9 mouse cellular contexts compared by ENCODE assay signal in genomic region chr19:40722137-40723038, GRCm38 (mm10). TPM values are rescaled to one million over a fixed set of nuclear protein-coding genes. Genes with fewer than 3 reads are reported as not detected.
DNase-seq lines count a peak whose midpoint lies in the region; ATAC-seq and TF ChIP-seq lines count a peak whose summit lies in the region.
"Had no signal": no experiment of that assay in that cellular context is flagged by ENCODE, and none has a peak within 500 bp of the region (broad histone marks: within the 10 kb centered on the region; RNA-seq: fewer than 3 reads in every experiment).

No protein-coding gene starts in this region.

- no peaks in the 10 kb centered on the region for H3K4me1 ChIP-seq in forebrain, postnatal 0 days (ENCODE audit: insufficient read depth)
- H3K4me1 ChIP-seq in intestine, postnatal 0 days (replicated peaks; ENCODE audit: control insufficient read depth, insufficient read depth, low read length): no peaks in the 10 kb centered on the region
- no peaks in the 10 kb centered on the region for H3K4me1 ChIP-seq in limb, embryonic 14.5 days (ENCODE audit: control insufficient read depth, insufficient read depth, low read length)
- no peaks in the 10 kb centered on the region for H3K4me1 ChIP-seq in neural tube, embryonic 11.5 days (ENCODE audit: control insufficient read depth, insufficient read depth, low read length)

- DNase-seq in B cell, adult 2 months: peak; percentile 75
- peak; percentile 33 for DNase-seq in MEL-GATA-1-ER (ENCODE audit: extremely low read depth, low read depth)
- peak; percentile 33 for DNase-seq in cerebellum, adult 8-10 months
- peak; percentile 87 for DNase-seq in forebrain, postnatal 0 days
- peak; percentile 83 for DNase-seq in limb, embryonic 14.5 days (ENCODE audit: low spot score)
- peak; percentile 57 for DNase-seq in neural tube, embryonic 11.5 days (ENCODE audit: low spot score)
- DNase-seq in urinary bladder, adult 18-20 months (ENCODE audit: low spot score in 2 of 2): no peak

- H3K4me2 ChIP-seq in forebrain, postnatal 0 days (ENCODE audit: low read depth): no peak overlapping the region
- H3K4me2 ChIP-seq in intestine, postnatal 0 days (replicated peaks; ENCODE audit: low read depth): no peak overlapping the region
- no peak overlapping the region for H3K4me2 ChIP-seq in limb, embryonic 14.5 days (replicated peaks; ENCODE audit: low read depth, low read length, severe bottlenecking)
- no peak overlapping the region for H3K4me2 ChIP-seq in neural tube, embryonic 11.5 days (ENCODE audit: low read depth)

- WGBS in forebrain, postnatal 0 days: 46% methylated on average over 11 of the region's 11 CpGs
- WGBS in intestine, postnatal 0 days: 51% methylated on average over 11 of the region's 11 CpGs
- WGBS in limb, embryonic 14.5 days: 48% methylated on average over 11 of the region's 11 CpGs
- WGBS in neural tube, embryonic 11.5 days: 61% methylated on average over 11 of the region's 11 CpGs

- H3K4me3 ChIP-seq in forebrain, postnatal 0 days (ENCODE audit: low read depth, low read length): no peak overlapping the region
- H3K4me3 ChIP-seq in intestine, postnatal 0 days (ENCODE audit: low read depth, low read length): no peak overlapping the region
- H3K4me3 ChIP-seq in limb, embryonic 14.5 days (replicated peaks; ENCODE audit: low read length): no peak overlapping the region
- H3K4me3 ChIP-seq in neural tube, embryonic 11.5 days (ENCODE audit: low read depth, low read length): no peak overlapping the region

- no peaks in the 10 kb centered on the region for H3K27me3 ChIP-seq in forebrain, postnatal 0 days (ENCODE audit: insufficient read depth, low read length)
- H3K27me3 ChIP-seq in intestine, postnatal 0 days (replicated peaks; ENCODE audit: control insufficient read depth, insufficient read depth, low read length): no peaks in the 10 kb centered on the region
- no peaks in the 10 kb centered on the region for H3K27me3 ChIP-seq in limb, embryonic 14.5 days (ENCODE audit: control insufficient read depth, insufficient read depth, low read length)
- H3K27me3 ChIP-seq in neural tube, embryonic 11.5 days (ENCODE audit: control insufficient read depth, insufficient read depth, low read length): no peaks in the 10 kb centered on the region

- no peak for TF ChIP-seq POLR2A in limb, embryonic 14.5 days (IDR thresholded peaks at IDR 0.05; ENCODE audit: borderline replicate concordance, extremely low read depth, insufficient read depth, insufficient read length)

- TF ChIP-seq CTCF in forebrain, postnatal 0 days (IDR thresholded peaks at IDR 0.05; ENCODE audit: low read depth): peak; percentile 86
- peak; percentile 86 for TF ChIP-seq CTCF in intestine, postnatal 0 days (IDR thresholded peaks at IDR 0.05; ENCODE audit: low read depth)

- peak overlapping the region; percentile 42; the same call in 1 of the 2 replicates for H3K27ac ChIP-seq in forebrain, postnatal 0 days (ENCODE audit: low read depth, low read length)
- no peak overlapping the region for H3K27ac ChIP-seq in intestine, postnatal 0 days (ENCODE audit: low read depth, low read length)
- 0 out of 2 replicates have a peak overlapping the region, but pooled peaks have one; percentile 14 for H3K27ac ChIP-seq in limb, embryonic 14.5 days (replicated peaks; ENCODE audit: low read depth, low read length)
- H3K27ac ChIP-seq in neural tube, embryonic 11.5 days (ENCODE audit: low read depth, low read length): no peak overlapping the region

- peak; percentile 91 for ATAC-seq in forebrain, postnatal 0 days
- no peak for ATAC-seq in intestine, postnatal 0 days
- peak; percentile 62; the same call in 1 of the 2 replicates for ATAC-seq in limb, embryonic 14.5 days (ENCODE audit: low FRiP score, low read depth)
- ATAC-seq in neural tube, embryonic 11.5 days (ENCODE audit: insufficient read depth, low FRiP score, low TSS enrichment): peak; percentile 60; the same call in 1 of the 2 replicates

- H3K9ac ChIP-seq in forebrain, postnatal 0 days: no peak overlapping the region
- H3K9ac ChIP-seq in intestine, postnatal 0 days (ENCODE audit: low read depth, low read length): no peak overlapping the region
- no peak overlapping the region for H3K9ac ChIP-seq in limb, embryonic 14.5 days (ENCODE audit: low read depth, low read length, severe bottlenecking)
- H3K9ac ChIP-seq in neural tube, embryonic 11.5 days (ENCODE audit: low read length): no peak overlapping the region

- no peaks in the 10 kb centered on the region for H3K9me3 ChIP-seq in forebrain, postnatal 0 days (ENCODE audit: low read length)
- no peaks in the 10 kb centered on the region for H3K9me3 ChIP-seq in intestine, postnatal 0 days (ENCODE audit: control insufficient read depth)
- no peaks in the 10 kb centered on the region for H3K9me3 ChIP-seq in limb, embryonic 14.5 days (ENCODE audit: control insufficient read depth, low read length)
- H3K9me3 ChIP-seq in neural tube, embryonic 11.5 days (ENCODE audit: control insufficient read depth, low read length): no peaks in the 10 kb centered on the region

- no peaks in the 10 kb centered on the region for H3K36me3 ChIP-seq in forebrain, postnatal 0 days (ENCODE audit: insufficient read depth)
- H3K36me3 ChIP-seq in intestine, postnatal 0 days (ENCODE audit: control insufficient read depth, insufficient read depth): no peaks in the 10 kb centered on the region
- no peaks in the 10 kb centered on the region for H3K36me3 ChIP-seq in limb, embryonic 14.5 days (ENCODE audit: control insufficient read depth, insufficient read depth, low read length)
- H3K36me3 ChIP-seq in neural tube, embryonic 11.5 days (ENCODE audit: control insufficient read depth, insufficient read depth, low read length): no peaks in the 10 kb centered on the region

RNA-seq across cellular contexts. Expression of gene Cc2d2b, which starts 26.2 kb away (rescaled TPM):
- total RNA-seq in forebrain, postnatal 0 days (2014; rRNA removed): 0.24 and 1.7 TPM in 2 replicates
- 0.28 and 0.38 TPM in 2 replicates for polyA plus RNA-seq in forebrain, postnatal 0 days (2015; fragmentation: Nextera tagmentation; extraction: Ambion mirVana)
- 0.14 TPM in 1 of 2 replicates, not detected in the other for polyA plus RNA-seq in intestine, postnatal 0 days (2015; fragmentation: Nextera tagmentation; extraction: Ambion mirVana)
- 0.04 and 0.05 TPM in 2 replicates for polyA plus RNA-seq in limb, embryonic 14.5 days (2012; rRNA removed)
- polyA plus RNA-seq in limb, embryonic 14.5 days (2014; fragmentation: Nextera tagmentation; extraction: Ambion mirVana): 0.22 and 0.55 TPM in 2 replicates
- 0.31 TPM in 1 of 2 replicates, not detected in the other for polyA plus RNA-seq in neural tube, embryonic 11.5 days (2014; fragmentation: Nextera tagmentation; extraction: Ambion mirVana)
- polyA plus RNA-seq: small intestine, adult 2 months had no signal

Comparison
In these comparisons a context has a peak if more than half of its experiments do, and no peak if none do; other contexts are left out.
1. DNase-seq: peak in B cell, adult 2 months (2 of 2), MEL-GATA-1-ER (single experiment), cerebellum, adult 8-10 months (single experiment), forebrain, postnatal 0 days (single experiment), limb, embryonic 14.5 days (single experiment) and neural tube, embryonic 11.5 days (single experiment); none in urinary bladder, adult 18-20 months (0 of 2).
2. H3K27ac ChIP-seq: peak in forebrain, postnatal 0 days (single experiment) and limb, embryonic 14.5 days (single experiment); none in intestine, postnatal 0 days (single experiment) and neural tube, embryonic 11.5 days (single experiment).